Mouse (Mus musculus) heart, postnatal 36 days (tissue): Measurements from ENCODE around the gene Mamdc2. TPM values are rescaled to one million over a fixed set of nuclear protein-coding genes. Genes with fewer than 3 reads are reported as not detected.

Source experiments
- DNase-seq, 2 experiments: peaks; one replicate each; pipeline ENCODE4 v3.0.0; 2021 to 2022
- intact Hi-C: fragments of 180-260 bp; cut with DNase I; formaldehyde crosslinking; loops from one replicate; pipeline ENCODE4 v1.15.1; 2025
- total RNA-seq, 2 experiments: library from RNA; stranded (reverse); gene quantifications; 2 replicates each; pipeline ENCODE4 v1.2.3; 2021

Mamdc2 gene
- total RNA-seq, 2 experiments from 2014 or later = 2.0 to 2.6 TPM

DNA sequence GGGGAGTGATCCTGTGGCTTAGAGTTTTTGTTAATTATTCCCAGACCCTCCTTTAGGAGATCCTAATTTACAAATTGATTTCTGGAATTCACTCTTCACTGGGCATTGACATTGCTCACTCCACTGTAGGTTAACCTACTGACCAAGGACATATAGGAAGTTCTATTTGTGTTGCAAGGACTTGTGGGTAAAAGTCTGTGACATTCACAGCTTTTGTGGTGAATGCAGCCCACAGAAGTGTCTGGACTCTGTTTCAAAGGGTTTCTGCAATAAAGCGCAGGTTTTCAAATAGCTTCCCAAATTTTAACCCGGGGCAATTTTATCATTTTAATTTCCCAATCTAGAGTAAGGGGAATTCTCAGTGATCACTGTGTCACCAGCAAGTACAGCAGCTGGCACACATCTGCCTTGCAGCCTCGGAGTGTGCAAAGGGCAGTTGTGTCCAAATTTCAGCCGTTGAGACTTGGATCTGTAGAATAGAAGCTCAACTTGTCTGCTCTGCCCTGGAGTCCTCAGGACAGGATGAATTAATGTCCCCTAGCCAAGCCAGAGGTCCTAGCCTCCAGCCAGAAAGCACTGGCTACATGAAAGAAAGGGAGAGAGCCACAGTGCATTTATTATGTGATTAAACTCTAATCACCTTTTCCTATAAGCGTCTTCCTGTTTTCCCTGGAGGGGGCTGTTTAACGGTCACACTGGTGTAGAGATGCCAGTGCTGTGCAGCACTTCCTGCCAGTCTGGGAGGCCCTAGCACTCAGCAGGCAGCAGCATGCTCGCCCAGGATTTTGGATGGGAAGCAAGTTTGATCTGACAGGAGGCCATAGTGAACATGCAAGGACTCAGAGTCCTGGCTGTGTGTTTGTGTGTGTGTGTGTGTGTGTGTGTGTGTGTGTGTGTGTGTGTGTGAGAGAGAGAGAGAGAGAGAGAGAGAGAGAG lies 3.1 kb downstream of the Mamdc2 start:
- intact Hi-C loops = no loop called here
- no peak for DNase-seq

DNA sequence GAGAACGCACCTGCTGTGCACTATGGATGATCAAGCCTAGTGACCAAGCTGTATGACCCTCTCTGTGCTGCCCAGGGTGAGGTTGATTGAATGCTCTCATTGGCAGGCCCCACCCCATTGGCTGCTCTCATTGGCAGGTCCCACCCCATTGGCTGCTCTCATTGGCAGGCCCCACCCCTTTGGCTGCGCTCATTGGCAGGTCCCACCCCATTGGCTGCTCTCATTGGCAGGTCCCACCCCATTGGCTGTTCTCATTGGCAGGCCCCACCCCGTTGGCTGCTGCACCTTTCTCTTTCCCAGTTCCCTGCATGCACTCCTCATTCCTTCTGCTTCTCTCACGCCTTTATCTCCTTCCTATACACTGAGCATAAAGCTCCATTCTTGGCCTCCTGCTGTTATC lies 12.5 kb downstream of the Mamdc2 start:
- intact Hi-C loops = no loop called here
- no peak for DNase-seq

DNA sequence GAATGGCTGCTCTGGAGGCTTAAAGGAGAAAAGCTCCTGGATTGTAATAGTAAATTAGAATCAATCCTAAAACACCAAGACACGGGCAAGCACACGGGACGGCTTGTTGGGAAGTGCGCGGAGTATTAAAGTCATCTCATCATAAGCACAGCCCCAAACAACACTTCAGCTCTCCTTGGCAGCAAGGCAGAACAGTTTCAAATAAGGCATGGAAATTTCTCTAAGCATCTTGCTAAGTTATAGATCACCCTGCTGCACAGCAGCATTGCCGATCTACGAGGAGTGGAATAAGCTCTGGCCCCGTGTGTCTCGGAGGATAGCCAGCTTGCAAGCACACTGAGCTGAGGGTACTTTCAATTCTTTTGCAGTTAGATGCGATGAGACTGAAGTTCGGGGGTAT lies 13.8 kb downstream of the Mamdc2 start:
- no peak for DNase-seq
- intact Hi-C loops = no loop called here

DNA sequence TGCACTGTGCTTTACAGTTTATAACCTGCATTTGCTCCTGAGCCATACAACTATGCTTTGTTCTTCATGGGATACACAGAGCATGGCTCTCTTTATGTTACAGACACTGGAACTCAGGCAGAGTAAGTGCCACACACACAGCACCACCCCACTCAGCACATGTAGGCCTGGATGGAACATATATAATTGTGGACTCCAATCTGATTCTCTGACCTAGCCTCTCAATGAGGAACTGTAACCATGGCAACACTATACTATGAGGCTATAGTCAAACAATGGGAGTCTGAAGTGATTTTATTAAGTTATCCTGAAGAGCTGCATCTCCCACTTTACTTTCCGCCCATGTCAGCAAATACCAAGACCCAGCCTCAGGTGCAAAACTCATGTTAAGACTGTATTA lies 30.6 kb downstream of the Mamdc2 start:
- intact Hi-C loops = no loop called here
- no peak for DNase-seq

DNA sequence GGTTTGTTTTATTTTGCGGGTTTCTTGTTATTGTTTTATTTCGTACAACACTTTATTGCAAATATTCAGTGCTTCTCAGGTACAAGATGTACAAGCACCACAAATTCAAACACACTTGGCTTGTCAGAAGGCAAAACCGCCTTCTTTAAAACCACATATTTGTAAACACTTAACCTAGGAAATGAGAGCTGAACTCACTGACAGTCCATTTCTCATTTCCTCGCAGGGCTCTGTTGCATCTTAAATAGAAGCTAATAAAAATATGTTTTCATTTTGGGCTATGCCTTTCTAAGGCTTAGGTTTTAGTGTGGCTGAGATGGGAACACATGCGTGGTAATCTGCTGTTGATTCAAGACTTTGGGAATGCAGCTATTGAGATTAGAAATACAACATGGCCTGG lies 37.4 kb downstream of the Mamdc2 start:
- DNase-seq = no peak
- intact Hi-C loops = no loop called here

DNA sequence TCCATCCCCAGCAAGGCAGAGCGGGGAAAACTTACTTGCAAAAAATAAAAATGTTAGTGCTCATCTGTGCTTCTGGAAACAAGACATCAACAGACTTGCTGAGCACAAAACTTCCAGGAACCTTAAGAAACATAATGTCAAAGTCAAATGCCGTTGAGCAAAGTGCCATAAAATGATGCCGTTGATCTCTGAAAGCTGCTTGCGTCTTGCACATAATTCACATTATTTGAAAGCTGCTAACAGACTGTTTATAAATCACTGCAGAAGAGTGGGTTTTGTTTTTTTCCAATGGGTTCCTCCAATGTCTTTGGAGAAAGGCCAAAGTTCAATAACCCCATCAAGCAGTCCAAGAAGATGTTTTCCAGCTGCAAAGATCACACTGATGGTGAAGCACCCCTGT lies 37.9 kb downstream of the Mamdc2 start:
- intact Hi-C loops = no loop called here
- DNase-seq = no peak

DNA sequence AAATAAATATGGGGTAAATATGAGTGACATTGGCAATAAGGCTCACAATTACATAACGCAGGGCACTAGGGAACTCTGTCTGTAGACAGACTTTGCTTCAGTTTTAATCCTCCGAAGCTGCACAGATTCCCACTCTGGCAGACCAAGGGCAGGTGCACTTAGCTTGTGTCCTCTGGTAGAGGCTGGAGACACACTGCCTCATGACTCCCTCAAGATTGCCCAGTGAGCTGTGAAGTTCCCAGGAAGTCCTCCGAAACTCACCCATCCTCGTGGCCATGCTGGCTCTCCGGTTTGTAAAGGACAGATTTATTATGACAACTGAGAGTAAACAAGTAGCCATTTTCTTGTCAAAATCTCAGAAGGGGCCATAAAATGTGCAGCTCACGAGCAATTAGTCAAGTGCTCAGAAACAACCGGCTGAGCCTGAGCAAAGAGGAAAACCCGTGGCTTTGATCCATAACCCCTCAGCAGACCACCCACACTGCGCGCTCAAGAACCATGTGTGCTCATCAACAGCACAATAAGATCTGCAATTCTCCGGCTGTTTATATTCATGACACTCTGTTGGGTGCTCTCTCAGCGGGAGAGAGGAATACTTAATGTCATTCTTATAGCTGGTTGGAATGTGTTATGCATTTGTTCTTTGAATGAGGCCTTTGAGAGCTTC lies 46.6 kb downstream of the Mamdc2 start:
- no peak for DNase-seq
- intact Hi-C loops = no loop called here

DNA sequence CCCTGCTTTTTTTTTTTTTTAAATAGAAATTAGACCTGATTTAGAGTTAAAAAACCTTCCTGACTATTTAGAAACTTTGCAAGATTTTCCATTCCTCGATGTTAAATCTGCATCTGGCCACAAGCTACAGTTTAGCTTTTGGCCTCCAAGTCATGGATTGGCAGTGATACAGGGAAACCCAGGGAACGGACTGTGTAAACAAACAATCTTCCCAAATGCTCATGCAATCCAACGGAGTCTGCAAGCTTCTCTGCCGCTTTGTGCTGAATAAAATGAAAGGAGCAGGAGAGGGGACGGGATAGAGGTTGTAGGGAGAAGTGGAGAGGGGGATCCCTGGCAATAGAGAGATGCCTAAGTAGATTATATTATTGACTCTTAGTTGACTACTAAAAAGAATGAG lies 47.8 kb downstream of the Mamdc2 start:
- intact Hi-C loops = no loop called here
- peak; percentile 61 to 65 for DNase-seq

DNA sequence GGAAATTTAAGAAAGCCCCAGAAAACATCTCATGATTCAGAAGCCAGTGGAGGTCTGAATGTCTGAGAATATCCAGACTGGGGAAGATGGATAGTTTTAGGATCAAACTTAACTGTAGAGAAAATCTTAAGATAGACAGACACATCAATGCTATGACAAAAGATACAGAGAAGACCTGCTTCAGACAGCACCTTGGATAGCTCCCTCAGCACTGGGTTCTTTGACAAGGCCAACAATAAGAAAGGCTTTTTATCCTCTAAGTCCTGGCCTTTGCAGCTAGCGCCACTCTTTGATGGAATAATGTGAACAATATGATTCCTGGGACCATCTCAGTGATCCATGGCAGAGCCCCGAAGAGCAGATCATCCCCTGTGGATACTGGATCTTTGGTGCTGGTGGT lies 52.3 kb downstream of the Mamdc2 start:
- no peak for DNase-seq
- intact Hi-C loops = no loop called here

DNA sequence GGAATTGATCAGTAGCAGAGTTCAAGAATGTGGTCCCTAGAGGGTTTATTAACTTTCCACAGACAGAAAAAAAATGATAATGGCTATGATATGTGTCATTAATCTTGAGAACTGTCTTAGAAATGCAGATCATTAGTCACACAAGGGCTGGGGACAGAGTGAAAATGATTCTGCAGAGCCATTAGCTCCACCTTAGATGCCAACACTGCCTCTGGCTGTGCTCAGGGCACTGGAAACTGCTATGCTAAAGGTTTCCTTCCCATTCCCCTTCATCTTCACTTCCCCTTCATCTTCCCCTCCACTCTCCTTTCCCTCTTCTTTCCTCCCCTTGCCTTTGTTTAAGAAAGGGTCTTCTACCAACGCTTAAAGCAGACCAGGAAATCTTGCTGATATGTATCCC lies 53.6 kb downstream of the Mamdc2 start:
- intact Hi-C loops = no loop called here
- no peak for DNase-seq

DNA sequence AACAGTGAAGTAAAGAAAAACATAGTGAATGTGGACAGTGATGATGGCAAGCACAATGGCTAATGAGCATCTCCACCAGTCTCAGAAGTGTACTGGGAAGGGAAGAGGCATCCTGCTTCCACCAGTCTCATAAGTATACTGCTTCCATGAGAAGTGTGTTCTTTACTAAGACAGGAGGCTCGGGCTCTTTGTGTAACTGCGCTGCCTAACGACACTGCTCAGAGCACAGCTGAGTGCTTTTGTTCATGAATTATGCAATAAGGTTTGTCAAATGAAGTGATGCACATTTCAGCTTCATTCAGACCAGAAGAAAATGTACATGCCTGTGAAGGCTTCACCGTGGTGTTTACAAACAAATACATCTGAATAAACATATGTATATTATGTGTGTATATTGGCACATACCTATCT lies 59.4 kb downstream of the Mamdc2 start:
- no peak for DNase-seq
- intact Hi-C loops = no loop called here

DNA sequence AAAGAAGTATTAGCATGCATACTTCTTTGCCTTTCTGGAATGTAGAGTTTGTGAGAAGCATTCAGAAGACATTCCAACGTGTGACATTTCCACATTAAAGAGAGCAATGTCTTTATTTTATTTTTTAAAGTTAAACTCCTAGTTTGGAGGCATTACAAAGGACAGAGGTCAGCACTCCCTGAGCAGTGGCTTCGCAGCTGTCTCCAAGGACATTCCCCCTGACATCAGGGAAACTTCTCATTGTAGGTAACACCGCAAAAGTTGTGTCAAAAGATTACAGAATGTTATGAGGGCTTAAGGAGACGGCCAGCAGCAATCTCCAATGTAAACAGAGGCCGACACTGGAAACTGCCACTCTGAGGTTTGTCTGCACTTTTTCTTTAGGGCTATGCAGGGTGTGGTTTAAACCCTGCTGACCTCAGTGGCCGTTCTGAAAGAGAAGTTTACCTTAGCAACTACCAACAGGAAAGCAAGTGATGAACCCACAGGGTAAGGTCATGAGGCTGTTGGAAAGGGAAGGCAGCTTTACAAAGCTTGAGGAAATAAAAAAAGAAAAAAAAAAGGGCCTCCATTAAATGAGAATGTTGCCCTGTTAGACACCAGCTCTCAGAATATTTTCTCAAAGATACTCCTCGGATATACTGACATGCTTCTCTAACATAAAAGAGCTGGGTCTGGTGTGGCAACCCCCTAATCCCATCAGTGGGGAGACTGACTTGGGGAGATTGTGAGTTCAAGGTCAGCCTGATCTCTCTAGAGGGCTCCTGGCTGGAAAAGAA lies 60.0 kb downstream of the Mamdc2 start:
- DNase-seq = no peak
- intact Hi-C loops = no loop called here

DNA sequence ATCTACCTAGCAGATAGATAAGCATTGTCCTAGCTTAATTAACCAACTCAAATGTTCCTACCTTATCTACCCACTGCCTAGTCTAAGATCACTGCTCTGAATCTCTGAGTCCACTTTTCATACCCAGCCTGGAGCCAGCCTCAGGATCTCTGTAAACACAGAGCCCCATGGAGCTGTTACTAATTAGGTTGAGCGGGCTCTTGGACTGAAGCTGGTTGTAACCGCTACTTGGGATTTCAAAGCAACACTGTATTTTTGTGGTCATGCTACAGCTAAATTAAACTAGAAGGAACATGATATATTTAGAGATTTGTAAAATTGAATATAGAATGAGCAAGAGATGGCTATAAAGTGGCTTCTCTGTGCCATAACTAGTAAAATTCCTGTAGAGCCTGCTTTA lies 65.8 kb downstream of the Mamdc2 start:
- intact Hi-C loops = no loop called here
- no peak for DNase-seq

DNA sequence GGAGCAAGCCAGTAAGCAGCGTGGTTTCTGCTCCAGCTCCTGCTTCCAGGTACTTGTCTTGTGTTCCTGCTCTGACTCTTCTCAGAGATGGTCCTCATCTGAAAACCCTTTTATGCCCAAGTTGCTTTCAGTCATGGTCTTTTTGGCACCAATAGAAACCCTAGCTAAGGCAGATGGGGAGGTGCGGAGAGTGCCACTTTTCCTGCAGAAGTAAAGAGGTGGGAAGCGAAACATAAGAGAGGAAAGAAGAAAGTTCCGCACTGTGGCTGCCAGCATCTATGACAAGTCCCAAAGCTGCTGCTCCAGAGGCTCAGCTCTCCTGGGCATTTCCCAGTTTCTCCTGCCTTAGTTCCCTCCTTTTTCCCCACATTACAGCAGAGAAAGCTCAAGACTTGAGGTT lies 67.3 kb downstream of the Mamdc2 start:
- intact Hi-C loops = no loop called here
- DNase-seq = no peak

DNA sequence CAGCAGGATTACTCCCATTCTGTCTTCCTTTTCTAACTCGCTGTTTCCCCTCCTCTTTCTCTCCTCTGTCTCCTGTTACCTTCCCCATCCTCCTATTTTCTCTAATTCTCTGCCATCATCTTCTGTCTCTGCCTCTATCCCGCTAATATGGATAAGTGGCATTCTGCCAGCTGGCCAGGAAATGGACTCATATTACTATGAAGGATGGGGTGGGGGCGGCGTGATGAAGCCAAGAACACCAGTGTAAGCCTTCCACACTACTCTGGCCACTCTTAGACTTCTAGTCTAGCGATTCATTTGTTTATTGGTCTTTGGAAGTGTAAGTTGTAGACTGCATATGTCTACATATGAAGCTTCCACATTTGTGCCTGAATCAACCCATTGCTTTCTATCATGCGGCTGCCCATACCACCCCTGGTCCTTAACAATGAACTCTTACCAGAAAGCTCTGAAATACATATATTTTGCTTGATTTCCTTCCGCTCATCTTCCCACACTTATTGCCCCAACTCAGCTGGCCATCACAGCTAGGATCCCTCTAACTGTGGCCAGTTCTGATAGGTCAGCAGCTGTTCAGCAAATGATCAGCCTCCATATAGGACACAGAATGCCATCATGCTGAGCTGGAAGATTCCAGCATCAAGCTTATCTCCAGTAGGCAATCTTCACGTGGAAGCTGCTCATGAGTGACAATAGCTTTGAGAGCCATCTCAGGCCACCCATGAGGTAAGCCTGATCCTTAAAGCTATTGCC lies 68.3 kb downstream of the Mamdc2 start:
- intact Hi-C loops = no loop called here
- no peak for DNase-seq

DNA sequence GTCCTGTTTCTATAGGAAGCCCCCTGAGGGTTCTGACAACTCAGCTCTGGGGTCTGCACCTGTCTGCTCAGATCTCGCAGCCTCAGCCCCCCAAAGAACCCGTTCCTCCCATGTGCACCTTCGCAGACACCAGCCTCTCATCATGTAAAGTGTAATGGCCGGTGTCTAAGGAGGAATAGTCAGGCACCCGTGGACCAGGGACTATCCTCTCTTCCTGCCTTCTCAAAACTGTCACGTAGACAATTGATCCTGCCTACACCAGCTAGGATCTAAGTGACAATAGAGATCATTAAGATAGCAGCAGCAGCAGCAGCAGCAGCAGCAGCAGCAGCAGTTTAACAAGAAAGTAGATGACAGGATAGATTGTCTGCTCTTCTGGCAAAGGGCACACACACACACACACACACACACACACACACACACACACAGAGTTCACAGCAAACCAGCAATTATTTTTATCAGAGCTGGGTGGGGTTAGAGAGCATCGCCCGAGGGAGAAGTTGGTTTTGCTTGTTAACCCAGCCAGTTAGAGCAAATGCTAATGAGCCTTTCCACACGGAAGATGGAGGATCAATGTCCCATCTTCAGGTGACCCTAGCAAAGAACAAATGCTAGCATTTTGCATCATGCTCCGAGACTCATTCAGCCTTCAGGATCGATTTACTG lies 71.6 kb downstream of the Mamdc2 start:
- intact Hi-C loops = no loop called here
- DNase-seq = no peak

DNA sequence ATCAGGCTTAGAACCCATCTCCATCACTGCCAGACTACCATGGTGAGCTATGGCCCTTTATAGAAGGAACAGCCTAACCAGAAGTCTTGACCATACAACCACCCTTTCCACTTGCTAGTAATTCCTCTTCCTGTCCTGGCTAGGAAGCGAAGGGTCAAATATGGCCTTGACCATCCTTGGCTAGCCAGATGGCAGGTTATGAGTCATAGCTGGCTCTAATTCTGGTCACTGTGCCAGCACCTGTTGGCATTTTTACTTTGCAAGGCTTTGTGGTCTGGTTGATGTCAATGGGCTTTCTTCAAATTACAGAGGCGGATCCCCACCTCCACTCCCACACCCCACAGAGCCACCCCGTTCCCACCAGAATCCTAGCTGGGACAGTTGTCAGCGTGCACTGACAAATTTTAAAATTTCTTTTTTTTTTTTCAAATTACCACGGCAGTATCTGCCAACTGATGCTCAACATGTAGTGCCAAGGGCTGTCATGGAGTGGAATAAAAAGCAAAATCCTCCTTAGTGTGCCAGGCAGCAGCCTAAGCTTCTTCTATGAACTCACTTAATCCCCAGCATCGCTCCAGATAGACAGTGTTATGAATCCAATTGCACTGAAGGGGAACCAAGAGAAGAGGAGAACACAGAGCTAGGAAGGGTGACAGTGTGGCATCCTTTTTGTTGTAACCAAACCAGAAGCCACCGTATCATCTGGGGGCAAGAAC lies 73.1 kb downstream of the Mamdc2 start:
- intact Hi-C loops = no loop called here
- no peak for DNase-seq

DNA sequence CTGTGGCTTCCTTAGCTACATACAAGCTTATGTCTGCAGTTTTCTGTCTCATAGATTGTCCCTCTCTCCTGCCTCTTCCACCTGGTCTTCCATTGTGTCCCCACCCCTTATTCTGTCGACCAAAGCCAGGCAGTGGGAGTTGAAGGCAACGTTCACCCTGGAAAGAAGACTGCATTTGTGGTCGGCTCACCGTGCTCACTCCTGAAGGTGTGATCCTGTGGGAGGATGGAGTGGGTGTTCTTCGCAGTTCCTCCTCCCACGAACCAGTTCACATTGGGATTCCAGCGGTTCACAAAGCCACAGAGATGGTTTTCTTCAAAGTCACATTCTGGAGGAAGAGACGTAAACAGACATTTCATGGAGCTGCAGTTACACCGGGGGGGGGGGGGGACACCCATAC lies 74.5 kb downstream of the Mamdc2 start:
- intact Hi-C loops = loop anchor here (1.0 kb wide), 1 partner anchor 150 kb away; no protein-coding TSS in a partner anchor
- no peak for DNase-seq

DNA sequence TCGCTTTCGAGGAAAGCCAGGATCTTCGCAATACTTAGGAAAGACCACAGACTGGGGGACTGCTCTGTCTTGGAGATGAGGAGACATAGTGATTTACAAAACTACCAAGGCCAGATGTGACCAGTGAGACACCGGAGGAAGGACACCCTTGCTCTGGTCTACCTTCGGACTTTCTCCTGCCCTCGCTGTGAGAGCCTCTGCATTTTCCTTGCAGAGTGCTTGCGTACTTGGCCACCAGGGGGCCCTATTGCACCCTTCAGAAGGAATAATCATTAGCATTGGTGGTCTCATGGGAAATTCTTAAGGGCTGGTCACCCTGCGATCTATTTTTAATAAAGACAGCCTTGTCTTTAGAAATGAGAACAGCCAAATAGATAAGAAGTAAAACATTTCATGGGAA lies 75.0 kb downstream of the Mamdc2 start:
- peak; percentile 70 to 78 for DNase-seq
- intact Hi-C loops = loop anchor here (1.0 kb wide), 1 partner anchor 150 kb away; no protein-coding TSS in a partner anchor
